Mouse (Mus musculus) gastrocnemius, adult 2 months (tissue): ENCODE data around the gene Cenpb. TPM values are rescaled to one million over a fixed set of nuclear protein-coding genes. Genes with fewer than 3 reads are reported as not detected.

ENCODE experiments used
- DNase-seq: peaks from one replicate; pipeline ENCODE4 v3.0.0; 2022
- H3K27ac ChIP-seq: fragments of 200-600 bp; 2 replicates; pipeline ENCODE4 v1.8.1; 2022; ENCODE audit warnings: mild to moderate bottlenecking
- H3K4me3 ChIP-seq: fragments of 200-600 bp; 2 replicates; pipeline ENCODE4 v1.8.1; 2022; ENCODE audit warnings: mild to moderate bottlenecking, moderate library complexity
- CTCF ChIP-seq: fragments of 200-600 bp; IDR thresholded peaks from 2 replicates; pipeline ENCODE4 v1.8.1; 2022; ENCODE audit warnings: antibody characterized with exemption, mild to moderate bottlenecking, moderate library complexity
- intact Hi-C: fragments of 180-260 bp; cut with DNase I; formaldehyde crosslinking; loops from one replicate; pipeline ENCODE4 v1.15.1; 2025
- total RNA-seq, 2 experiments: library from RNA; stranded (reverse); gene quantifications; 2 replicates each; pipeline ENCODE4 v1.2.3; 2021

Gene Cenpb
- total RNA-seq, 2 experiments from 2014 or later = 67.7 to 70.1 TPM

DNA sequence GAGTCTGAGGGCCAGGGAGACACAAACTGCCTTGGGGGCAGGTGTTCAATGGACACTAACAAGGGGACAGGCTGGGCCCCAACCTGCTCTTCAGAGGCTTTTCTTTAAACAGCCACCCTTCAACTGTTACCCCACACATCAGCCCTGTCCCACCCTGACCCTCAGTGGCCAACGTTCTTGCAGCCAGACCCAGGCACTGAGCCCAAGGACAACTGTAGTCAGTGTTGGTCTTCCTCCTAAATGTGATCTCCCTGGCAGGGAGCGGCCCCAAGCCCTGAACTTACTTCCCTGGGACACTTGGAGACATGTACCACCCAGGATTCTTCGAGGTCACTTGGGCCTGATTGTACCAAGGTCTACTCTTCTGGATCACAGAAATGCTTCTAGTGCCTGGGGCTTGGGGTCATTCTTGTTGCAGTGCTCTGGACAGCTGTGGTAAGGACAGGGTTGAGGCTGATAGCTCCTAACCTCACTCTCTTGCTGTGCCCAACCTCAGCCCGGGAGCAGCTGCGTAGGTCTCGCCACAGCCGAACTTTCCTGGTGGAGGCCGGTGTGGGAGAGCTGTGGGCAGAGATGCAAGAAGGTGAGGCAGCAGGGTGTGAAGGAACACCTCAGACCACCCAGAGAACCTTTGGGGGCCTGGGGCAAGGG is 38.4 kb downstream of the Cenpb start:
- no peak for TF ChIP-seq CTCF
- intact Hi-C loops = no loop called here
- peak overlapping the region; percentile 87 for H3K27ac ChIP-seq
- H3K4me3 ChIP-seq = peak overlapping the region; percentile 40; the same call in 1 of the 2 replicates
- no peak for DNase-seq

DNA sequence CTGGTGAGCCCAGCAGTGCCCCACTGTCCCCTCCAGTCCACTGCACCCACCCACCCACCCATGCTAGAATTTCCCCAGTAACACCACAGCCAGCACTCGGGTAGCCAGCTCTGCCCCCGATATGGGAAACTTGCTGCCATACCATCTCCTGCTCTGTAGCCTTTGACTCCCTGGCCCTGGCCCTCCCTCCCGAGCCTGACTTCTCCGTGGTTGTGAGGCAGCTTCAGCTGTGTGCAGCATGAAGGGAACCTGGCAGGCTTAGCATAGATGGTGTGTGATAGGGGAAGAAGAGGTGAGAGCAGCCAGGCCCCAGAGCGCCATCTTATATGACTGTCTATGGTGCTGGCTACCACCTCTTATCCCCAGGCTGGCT is 39.3 kb downstream of the Cenpb start:
- DNase-seq = no peak
- TF ChIP-seq CTCF = no peak
- peak overlapping the region; percentile 87 for H3K27ac ChIP-seq
- intact Hi-C loops = no loop called here
- peak overlapping the region; percentile 40 for H3K4me3 ChIP-seq

DNA sequence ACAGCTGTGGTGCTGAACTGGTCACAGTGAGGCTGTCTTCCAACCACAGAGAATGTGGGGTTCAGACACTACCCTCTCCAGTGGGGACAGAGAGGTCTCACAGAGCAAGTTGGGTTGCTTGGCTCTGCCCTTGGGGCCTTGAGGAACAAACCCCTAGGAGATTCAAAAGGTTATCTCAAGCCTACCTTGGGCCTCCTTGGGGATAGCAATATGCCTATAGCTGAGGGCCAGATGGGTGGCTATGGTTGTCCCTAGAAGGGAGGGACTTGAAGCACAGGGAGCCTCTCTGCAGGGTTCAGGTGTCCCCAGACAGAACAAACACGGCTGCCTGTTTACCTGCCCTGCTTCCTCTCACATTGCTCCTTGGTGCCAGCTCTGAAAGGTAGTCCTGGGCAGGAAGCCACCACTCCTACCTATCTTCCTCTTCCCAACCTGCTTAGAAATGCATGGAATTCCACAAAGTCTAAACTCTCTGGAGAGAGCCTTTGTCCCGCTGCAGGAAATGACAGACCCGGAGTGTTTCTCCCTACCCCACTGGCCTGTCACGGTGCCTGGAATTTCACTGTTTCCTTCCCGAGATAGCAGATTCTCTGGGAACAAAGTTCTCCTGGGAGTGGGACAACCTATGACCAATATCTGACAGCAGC is 39.9 kb downstream of the Cenpb start:
- no peak for TF ChIP-seq CTCF
- intact Hi-C loops = no loop called here
- DNase-seq = peak; percentile 57
- Histone ChIP-seq H3K27ac (peak overlapping the region; percentile 87), H3K4me3 (peak overlapping the region; percentile 40)

DNA sequence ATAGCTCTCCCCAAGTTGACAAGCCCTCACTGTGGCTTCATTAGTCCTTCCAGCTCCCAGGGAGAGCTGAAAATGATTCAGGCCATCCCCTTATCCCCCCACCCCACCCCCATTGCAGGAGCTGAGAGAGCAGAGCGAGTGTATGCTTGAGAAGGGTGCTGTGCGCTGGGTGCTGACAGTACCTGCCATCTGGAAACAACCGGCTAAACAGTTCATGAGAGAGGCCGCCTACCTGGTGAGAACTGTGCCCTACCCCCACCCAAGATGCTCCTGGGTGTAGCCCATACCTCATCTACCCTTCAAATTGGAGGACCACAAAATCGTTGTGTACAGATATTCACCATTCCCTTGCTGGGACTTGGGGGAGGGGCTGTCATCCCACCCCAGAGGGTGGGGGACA is 40.6 kb downstream of the Cenpb start:
- H3K4me3 ChIP-seq = no peak overlapping the region
- no peak for DNase-seq
- intact Hi-C loops = no loop called here
- H3K27ac ChIP-seq = peak overlapping the region; percentile 87
- no peak for TF ChIP-seq CTCF

DNA sequence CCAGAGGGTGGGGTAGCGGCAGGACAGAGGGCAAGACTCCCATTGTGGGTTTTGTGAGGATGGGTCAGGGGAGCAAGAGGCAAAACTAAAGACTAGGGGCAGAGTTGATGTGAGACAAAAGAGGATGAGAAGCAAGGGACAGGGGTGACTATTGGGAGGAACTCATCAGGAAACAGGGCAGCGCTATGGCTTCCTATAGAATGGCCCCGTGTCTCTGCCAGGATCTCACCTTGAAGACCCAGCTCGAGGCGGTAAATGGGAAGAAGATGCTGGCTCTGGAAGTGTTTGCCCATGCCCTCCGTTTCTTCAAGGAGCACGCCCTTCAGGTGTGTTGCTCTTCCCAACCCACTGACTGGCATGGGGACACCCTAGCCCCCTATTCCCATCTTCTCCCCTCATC is 41.1 kb downstream of the Cenpb start:
- no peak for DNase-seq
- TF ChIP-seq CTCF = no peak
- Histone ChIP-seq H3K27ac (peak overlapping the region; percentile 87), H3K4me3 (no peak overlapping the region)
- intact Hi-C loops = no loop called here

DNA sequence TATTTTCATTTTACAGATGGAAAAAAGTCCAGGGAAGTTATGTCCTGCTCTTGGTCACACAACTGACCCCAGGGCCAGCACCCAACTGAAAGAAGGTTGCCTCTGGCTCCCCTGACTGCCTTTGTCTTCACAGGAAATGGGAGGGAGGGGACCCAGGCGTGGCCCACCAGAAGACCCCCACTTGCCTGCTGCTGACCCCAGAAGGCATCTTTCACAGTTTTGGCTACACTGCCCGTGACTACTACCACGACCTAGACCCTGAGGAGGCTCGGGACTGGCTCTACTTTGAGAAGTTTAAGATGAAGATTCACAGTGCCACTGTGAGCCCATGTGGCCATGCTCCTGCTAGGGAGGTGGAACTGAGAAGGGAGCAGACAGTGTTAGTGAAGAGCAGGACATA is 41.6 kb downstream of the Cenpb start:
- no peak overlapping the region for H3K4me3 ChIP-seq
- peak overlapping the region; percentile 87 for H3K27ac ChIP-seq
- no peak for DNase-seq
- TF ChIP-seq CTCF = no peak
- intact Hi-C loops = no loop called here

DNA sequence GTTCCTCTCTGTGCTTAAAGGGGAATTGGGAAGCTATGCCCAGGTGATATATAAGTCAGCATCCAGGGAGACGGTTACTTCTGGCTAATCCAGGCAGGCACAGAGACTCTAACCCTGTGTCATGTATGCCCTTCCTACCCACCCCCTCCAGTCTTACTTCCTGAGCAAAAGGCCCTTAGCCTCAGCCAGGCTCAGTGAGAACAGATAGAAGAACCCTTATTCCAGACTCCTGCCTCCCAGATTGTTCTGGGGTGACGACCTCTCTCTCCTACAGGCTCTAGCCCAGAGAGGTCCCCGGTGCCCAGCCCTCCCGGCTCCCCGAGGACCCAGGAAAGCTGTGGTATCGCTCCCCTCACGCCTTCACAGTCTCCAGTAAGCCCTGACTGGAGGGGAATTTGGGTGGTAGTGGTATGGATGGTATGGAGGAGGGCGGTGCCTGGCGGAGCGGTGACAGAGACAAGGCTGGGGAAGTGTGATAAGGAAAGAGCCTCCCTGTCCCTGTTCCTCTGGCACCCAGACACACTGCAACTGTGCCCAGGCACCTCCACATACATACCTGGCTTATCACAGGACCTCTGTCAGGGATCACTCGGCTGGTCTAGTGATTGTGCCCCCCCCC is 44.2 kb downstream of the Cenpb start:
- TF ChIP-seq CTCF = no peak
- Histone ChIP-seq H3K27ac (peak overlapping the region; percentile 87), H3K4me3 (peak overlapping the region; percentile 32)
- intact Hi-C loops = no loop called here
- no peak for DNase-seq

DNA sequence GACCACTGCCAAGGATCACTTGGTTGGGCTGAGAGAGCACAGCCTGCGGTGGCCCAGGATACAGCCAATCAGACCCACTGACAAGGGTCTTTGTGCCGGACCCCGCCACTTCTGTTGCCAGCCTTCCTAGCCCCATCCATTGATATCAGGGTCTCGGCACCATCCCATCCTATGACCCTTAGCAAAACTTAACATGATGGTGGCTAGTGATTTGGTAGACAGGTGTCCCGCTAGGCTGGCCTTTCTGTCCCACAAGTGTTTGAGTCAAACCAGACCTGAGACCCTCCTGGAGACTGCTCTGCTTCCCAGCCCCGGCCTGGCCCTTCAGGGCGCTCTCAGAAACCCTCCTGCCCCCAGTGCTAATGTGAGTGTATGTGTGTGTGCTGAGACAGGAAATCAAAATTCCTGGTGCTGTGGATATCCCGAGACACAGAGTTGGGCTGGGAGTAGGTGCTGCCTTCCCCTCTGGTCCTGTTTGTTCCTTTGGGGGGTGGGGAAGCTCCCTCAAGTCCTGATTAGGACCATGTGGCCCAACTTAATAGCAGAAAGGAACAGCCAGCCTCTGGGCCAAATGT is 45.0 kb downstream of the Cenpb start:
- peak overlapping the region; percentile 54 for H3K4me3 ChIP-seq
- intact Hi-C loops = no loop called here
- H3K27ac ChIP-seq = peak overlapping the region; percentile 87
- no peak for DNase-seq
- no peak for TF ChIP-seq CTCF

DNA sequence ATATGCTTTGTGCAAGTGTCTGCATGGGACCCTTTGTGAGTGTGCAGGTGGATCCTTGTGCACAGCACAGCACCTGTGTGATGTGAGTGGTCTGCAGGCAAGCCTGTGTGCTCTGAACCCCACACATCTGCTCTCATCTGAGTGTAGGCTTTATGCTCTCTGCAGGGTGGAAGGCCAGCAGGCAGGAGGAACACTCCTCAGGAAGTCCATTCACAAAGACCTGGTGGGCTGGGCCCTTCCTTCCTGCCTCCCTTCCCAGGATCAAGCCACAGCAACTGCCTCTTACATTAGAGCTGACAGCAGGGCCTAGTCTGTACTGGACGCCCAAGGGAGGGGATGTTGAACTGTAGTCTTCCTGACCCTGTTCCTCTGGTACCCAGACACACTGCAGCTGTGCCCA is 45.5 kb downstream of the Cenpb start:
- TF ChIP-seq CTCF = no peak
- no peak for DNase-seq
- Histone ChIP-seq H3K4me3 (peak overlapping the region; percentile 54), H3K27ac (peak overlapping the region; percentile 87)
- intact Hi-C loops = no loop called here

DNA sequence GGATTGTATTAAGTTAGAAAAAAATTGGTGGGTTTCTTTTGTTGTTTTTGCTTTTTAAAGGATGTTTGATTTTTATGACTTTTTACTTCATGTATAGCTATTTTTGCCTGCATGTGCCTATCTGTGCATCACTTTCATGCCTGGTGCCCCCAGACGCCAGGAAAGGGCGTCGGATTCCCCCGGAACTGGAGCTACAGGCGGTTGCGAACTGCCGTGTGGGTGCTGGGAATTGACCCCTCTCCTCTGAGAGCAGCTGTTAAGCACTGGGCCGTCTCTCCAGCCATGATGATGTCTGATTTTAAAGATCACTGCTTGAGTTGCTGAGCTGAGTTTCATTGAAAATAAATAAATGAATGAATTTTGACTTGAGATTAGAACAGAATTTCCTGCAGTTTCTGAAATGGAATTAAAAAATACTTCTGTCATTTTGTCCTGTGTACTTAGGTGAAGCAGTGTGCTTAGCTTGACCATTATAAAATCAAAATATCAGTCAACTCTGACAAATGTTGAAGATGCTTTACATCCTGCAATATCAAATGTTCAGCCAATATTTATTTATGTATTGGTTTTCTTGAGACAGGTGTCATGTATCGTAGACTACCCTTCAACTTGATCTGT is 46.8 kb downstream of the Cenpb start, which contains the start of gene Gm11037:
TSS of gene Gm11037 (plus strand) at position 568 of the 618 bp plus-strand sequence.
- no peak for TF ChIP-seq CTCF
- intact Hi-C loops = no loop called here
- Histone ChIP-seq H3K4me3 (peak within 1 kb of the TSS; percentile 43), H3K27ac (peak within 1 kb of the TSS; percentile 72)
- DNase-seq = no peak

DNA sequence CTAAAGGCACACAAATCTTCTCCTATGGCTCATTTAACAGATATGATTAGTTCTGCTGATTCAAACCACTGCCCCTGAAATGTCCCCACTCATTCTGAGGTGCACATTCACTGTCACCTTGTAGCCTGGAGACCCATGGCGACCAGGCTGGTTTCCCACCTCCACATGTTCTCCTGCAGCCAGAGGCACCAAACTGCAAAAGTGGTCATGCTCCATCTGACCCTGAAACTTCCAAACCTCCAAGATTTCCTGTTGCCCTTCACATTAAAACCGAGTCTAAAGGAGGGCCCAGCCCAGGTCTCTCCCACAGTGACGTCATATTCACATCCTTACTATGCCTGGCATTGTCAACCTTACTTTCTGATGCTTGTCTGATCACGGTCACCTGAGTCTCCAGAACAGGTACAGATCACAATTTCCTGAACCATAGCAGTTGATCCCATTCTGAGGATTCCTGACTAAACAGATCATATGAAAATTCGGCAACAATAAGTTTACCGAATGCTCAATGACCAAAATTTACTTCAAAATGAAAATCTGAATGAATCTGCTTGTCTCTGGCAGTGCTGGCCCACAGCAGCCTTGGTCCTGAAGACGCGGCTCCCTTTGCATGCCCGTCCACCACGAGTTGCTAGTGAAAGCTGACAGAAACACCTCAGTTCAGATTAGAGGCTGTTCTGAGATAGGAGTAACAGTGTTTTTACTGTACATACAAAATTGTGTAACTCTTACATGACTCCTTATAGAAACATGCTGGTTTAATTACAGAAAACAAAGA is 47.6 kb downstream of the Cenpb start:
- TF ChIP-seq CTCF = no peak
- Histone ChIP-seq H3K4me3 (peak overlapping the region; percentile 40), H3K27ac (peak overlapping the region; percentile 72)
- intact Hi-C loops = no loop called here
- DNase-seq = no peak

DNA sequence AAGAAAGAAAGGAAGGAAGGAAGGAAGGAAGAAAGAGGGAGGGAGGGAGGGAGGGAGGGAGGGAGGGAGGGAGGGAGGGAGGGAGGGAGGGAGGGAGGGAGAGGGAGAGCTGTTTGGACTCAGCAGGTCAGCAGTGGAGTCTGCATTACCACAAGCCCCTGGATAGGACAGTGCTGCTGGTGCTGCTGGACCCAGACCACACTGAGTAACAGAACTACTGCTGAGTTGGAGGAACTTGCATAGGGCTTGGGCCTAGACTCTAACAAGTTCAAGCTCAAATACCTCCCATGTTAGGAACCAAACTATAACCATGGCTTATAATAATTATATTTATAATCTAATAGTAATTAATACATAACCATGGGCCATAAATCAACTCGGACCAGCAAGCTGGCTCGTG is 49.0 kb downstream of the Cenpb start:
- Histone ChIP-seq H3K27ac (peak overlapping the region; percentile 72), H3K4me3 (peak overlapping the region; percentile 13; the same call in 1 of the 2 replicates)
- intact Hi-C loops = no loop called here
- TF ChIP-seq CTCF = no peak
- no peak for DNase-seq
